Mouse (Mus musculus): ENCODE results near the gene Pgm5.
"Not testable (repeated sequence)": the region's sequence is repeated elsewhere in the genome, so short reads cannot be mapped to it uniquely, and the experiment has no call there.

Gene Pgm5

DNA sequence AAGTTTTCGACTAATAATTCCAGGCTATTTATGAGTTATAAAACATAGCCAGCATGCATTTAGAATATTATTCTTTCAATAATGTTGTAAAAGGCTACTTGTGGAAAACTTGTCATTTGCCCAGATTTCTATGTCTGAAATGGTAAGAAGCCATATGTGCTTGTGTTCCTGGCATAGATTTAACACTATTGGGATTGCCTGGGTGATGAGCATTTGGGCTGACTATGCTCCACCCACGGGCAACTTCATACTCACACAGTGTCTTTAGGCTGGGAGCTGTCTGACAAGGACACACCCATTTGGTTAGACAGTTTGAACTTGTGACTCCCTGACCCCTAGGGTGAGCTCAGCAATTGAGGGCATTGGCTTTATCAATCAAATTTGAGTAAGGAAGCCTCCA lies 157.3 kb downstream of the Pgm5 start:
- DNase-seq (ENCODE audit: low spot score) = no peak

DNA sequence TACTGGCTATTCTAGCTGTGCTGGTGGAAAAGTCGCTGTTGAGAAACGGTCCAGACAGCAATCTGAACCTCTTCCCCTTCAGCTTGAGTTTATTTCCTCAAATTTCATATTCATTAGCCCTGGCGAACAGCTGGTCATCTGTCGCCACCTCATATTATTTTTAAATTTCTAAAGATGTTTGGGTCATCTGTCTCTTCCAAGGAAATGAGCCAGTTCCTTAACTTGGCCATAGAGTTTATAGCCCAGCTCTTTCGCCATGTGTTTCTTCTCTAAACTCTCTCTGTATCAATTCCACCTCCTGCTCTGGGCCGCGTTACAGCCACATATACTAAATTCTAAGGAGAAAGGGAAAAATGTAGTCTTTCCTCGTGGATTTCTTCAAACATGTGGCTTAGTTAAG lies 158.0 kb downstream of the Pgm5 start:
- DNase-seq (ENCODE audit: low spot score) = no peak

DNA sequence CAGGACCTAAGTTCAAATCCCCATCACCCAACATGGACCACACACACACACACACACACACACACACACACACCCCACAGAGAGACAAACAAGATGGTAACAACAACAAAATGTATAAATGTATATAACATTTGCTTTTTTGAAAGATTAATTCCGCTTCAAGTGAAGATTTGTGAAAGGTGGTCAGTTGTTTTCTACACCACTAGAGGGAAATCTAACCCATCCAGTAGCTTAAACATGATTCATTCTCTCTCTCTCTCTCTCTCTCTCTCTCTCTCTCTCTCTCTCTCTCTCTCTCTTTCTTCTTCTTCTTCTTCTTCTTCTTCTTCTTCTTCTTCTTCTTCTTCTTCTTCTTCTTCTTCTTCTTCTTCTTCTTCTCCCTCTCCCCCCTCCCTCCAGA lies 158.5 kb downstream of the Pgm5 start:
- DNase-seq (ENCODE audit: low spot score) = not testable (repeated sequence)

DNA sequence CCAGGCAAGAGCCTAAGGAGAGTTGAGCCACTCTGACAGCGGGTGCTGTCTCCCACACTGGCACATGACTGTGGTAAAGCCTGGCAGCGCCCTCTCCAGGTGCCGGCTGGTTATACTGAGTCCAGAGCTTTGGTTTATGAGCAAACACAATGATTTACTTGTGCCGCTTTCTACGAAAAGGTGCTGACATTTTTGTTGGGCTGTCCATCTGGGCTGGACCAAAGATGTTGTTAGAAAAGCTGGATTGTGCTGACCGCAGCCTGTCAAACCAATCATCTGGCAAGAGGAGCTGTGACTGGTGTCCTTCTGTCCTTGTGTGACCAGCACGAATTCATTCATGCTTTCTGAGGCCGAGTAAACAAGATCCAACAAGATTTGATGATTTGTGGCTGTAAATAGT lies 159.9 kb downstream of the Pgm5 start:
- no peak for DNase-seq (ENCODE audit: low spot score)

DNA sequence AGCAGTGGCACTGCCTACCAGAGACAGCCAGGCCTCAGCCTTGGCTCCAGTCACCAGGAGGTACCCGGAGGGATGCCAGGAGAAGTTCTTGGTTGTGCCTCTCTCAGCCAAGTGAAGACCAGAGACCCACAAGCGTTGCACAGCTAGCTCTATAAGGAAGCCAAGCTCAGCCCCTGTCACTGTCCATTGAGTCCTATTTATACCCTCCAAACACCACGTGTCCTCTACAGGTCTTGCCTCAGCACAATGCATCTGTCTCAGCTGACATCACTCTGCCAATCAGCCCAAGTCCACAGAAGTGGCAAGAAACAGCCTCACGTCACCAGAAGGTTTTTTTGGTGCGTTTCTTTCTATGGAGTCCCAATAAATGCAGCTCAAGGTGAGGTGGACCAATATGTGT lies 161.0 kb downstream of the Pgm5 start:
- DNase-seq (ENCODE audit: low spot score) = no peak

DNA sequence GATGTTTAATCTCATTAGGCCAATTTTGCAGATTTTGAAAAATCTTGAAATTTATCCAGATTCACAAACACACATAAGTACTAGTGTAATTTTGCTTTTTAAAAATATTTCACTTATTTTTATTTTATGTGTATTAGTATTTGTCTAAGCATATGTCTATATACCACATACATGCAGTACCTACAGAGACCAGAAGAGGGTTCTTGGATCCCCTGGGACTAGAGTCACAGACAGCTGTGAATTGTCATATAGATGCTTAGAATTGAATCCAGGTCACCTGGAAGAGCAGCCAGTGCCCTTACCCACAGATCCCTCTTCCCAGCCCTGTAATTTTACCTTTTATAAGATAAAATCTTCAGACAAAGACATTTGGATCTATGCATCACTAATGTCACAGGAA lies 161.7 kb downstream of the Pgm5 start:
- no peak for DNase-seq (ENCODE audit: low spot score)

DNA sequence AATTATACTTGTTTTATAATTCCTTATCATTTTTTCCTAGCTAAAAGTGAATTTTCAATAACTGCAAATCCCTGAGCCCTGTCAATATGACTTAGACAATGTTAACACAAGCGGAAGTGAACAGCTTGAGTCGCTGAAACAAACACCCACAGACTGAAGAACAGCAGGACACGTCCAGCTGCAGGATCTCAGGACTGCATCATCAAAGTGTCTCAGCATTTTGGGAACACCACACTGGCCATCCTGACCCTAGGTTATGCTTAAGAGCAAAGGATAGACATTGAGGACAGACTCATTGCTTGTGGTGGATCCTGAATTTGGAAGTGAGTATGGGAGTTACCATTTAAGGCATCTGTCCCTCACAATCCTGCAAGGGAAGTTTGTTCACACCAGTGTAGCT lies 162.5 kb downstream of the Pgm5 start:
- DNase-seq (ENCODE audit: low spot score) = no peak

DNA sequence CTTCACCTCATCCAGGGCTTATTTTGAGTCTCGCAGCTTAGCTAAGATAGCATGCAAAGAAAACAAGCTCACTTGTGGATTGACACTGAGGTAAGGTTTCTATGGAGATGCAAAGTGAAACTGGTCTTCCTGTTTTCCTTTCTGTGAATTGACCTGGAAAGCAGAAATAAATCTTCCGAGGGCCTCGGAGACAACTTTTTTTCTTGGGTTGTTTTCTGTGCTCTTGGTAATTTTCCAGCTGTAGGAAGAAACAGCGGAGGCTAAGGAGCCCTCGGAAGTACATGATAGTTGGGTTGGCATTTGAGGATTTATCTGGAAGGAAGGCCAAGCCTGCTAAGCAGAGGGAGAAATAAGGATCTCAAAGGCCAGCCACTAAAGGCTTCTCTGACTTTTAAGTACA lies 163.0 kb downstream of the Pgm5 start:
- no peak for DNase-seq (ENCODE audit: low spot score)

DNA sequence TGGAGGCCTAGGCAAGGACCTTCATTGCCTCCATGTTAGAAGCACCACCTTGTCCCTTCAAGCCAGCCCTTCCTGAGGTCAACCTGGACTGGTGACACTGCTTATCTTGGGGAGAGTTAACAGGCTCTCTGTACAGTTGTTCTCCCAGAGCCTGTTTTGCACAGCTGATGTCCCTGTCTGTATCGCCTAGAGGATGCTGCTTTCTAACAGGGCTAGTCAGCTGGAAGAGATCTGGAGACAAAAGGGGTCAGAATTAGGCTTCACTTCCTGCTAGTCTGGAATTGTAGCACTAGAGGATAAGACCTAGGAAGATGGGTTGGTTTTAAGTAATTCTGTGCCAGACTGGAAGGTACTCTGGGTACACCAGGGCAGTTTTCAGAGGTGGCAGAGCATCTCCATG lies 163.7 kb downstream of the Pgm5 start:
- DNase-seq (ENCODE audit: low spot score) = no peak

DNA sequence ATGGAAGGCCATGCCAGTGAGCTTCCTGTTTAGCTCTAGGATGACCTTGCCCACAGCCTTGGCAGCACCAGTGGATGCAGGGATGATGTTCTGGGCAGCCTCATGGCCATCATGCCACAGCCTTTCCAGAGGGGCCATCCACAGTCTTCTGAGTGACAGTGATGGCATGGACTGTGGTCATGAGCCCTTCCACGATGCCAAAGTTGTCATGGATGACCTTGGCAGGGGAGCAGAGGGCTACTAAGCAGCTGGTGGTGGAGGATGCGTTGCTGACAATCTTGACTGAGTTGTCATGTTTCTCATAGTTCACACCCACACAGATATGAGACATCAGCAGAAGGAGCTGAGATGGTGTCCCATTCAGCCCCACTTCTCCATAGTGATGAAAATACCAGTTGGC lies 169.0 kb downstream of the Pgm5 start:
- no peak for DNase-seq (ENCODE audit: low spot score)

DNA sequence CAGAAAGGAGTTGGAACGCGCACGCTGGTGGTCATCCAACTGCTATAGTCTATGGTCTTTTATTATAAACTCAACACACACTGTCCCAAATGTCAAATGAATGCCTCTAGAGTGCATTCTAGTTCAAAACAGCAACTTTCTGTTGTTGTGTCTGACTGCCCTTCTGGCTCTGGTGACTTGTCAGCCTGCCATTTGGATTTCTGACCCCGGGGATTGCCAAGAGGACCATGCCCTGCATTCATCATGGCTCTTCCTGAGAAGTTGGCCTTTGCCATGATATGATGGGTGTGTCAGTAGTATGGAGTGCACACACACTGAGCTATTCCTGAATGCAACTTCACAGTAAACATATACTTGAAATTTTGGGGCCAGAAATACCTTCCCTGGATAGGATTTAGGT lies 172.1 kb downstream of the Pgm5 start:
- DNase-seq (ENCODE audit: low spot score) = no peak

DNA sequence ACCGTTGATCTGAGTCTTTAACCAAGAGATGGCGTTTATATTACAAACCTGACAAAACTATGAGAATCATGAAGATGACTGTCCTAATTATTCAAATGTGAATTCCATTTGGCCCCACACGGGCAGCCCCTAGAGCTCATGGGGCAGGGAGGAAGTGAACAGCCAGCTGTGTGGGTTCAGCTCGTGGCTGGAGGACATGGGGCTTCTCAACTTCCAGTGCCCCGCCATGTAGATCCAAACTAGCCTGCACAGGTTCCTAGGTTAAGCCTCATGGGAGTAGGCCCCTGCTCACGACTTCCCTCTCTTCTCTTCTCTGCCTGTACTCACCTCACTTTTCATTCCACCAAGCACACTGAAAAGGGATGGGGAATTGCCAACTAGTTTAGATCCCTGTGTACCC lies 173.3 kb downstream of the Pgm5 start:
- no peak for DNase-seq (ENCODE audit: low spot score)

DNA sequence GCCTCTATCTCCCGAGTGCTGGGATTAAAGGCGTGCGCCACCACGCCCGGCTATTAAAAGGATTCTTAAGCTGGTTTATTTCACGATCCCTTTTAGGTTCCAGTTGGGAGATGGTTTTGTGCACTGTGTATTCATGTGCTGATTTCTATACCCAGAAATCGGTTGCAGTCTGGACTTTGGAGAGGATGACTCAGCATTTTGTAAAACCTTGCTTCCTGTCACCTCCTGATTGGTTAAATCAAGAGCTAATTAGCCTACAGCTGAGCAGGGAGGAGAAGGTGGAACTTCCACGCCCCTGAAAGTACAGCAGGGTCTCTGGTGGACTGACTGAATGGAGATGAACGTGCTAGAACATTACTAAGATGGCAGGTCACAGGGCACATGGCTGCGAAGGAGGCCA lies 175.2 kb downstream of the Pgm5 start:
- DNase-seq (ENCODE audit: low spot score) = no peak

DNA sequence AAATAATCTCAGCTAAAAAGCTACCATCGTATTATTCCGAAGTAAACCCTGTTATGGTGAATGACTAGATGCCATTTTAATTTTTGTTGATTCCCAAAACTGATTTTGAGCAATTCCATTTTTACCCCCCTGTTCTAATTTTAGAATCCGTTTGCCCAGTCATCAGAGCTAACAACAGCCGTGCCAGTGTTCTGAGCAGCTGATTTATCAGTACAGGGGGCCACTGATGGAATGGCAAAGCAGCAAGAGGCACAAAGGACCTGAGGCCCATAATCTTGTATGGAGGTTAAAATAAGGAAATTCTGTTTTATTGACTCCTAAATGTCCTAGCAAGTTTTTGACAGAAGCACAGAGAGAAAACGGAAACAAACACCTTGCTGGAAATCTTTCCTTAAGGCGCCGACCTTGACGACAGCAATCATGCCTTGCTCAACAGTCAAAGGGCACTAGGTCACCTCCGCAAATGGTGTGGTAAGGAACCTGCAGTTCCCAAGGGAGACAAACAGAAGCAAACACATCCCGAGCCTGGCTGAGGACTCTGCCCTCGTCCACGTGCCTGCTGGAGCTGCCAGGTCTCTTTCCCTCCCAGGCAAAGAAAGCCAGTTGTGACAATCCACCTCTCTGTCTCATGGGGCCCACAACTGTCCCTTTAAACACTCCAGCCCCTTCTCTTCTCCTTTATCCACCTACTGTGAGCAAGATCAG lies 178.5 kb downstream of the Pgm5 start:
- DNase-seq (ENCODE audit: low spot score) = no peak

DNA sequence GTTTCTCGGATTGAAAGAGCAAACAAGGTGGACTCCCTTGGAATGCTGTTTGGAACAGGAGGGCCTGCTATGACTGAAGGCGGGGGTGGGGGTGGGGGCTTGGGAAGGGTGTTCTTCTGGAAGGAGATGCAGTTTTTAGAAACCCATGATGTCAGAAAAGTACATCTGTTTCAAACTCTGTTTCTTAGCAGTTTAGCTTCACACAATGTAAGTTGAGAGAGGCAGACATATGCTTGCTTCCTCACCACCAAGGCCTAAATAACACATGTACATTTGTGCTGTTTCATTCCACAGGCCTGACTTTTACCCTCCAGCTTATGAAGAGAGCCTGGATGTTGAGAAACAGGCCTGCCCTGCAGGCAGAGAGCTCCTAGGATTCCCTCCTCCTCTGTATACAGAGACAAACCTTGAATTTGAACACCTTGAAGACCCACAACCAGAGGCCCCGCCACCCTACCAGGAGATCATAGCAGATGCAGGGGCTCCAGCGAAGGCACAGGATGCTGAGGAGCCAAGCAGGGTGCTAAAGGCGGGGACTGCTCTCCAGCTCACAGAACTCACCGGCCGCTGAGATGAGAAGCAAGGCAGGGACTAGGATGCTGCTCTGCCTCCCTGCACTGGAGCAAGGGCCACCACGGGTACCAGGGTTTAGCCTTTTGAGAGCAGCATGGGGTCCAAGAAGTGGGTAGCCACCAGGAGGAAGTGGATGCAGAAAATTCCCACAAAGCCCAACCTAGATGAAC lies 184.2 kb downstream of the Pgm5 start:
- DNase-seq (ENCODE audit: low spot score) = no peak

DNA sequence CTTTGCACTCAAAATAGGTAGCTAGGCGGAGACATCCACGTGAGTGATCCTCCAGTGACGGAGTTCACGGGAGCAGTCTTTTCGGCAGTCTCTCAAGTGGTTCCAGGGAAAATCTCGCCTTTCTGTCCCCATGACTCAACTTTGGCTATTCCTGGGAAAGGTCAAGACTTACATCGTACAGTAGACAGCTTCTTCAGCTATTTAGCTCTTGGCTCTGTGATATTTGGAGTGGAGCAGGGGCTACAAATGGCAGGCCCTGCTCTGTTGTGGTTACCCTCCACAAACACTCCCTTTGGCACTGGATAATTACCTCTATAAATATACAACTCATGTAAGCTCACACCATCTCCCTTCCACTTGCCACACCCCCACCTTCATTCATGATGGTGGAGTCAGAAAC lies 185.2 kb downstream of the Pgm5 start:
- DNase-seq (ENCODE audit: low spot score) = no peak

DNA sequence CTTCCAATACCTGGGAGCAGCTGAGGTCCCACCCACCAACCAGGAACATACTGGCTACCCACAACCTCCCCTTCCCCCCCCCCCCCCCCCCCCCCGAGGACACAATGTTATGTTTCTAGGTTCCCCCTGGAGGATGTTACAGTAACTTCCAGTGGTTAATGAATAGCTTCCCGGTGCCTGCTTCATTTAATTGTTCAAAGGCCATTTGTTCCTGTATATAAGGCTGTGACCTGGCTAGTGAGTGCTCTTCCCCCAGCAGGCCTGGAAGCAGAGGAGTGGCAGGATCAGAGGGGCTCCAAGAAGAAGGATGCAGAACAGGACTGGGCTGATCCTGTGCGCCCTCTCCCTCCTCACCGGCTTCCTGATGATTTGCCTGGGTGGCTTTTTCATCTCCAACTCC lies 187.9 kb downstream of the Pgm5 start, which contains the start of gene Tmem252:
TSS of gene Tmem252 (plus strand) at position 247 of the 400 bp plus-strand sequence.
- DNase-seq (ENCODE audit: low spot score) = no peak

DNA sequence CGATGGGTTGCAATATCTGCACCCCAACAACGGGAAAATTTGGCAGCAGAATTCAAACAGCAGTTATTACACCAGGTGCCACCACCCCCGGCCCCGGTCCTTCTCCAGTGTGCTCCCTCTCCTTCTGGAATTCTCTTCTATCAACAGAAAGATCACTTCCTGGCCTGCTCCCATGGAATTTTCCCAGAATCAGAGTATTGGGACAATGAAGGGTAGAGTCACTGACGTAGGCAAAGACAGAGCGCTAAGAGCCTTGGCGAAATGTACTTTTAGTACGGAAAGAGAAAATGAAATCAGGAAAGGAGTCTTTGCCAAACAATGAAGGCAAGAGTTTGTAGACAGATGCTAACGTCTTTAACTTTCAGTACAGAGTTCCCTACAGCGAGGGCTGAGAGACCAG lies 188.3 kb downstream of the Pgm5 start:
- no peak for DNase-seq (ENCODE audit: low spot score)

DNA sequence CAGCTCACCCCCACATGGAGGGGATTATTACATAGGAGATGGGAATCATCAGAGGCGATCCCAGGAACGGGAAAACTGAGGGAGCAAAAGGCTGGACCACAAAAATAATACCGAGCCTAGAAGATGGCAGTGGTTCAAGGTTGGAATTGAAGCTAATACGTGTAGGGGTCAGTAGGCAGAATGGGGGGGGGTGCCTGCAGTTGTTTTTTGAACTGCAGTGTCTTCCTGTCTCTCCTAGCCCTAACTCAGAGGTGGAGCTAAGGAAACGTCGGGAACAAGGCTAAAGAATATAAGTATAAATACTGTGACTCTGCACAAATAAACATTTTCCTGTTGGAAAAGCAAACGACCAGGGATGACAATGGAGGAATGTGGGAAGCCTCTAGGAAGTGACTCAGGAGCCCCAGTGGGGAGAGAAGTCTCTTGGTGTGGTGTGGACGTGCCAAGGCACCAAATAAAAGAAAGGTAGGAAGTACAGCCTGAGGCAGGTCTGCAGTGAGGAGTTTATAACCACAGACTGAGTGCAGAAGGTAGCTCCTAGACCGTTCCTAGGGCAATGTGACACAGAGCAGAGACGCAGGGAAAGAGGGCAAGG lies 189.2 kb downstream of the Pgm5 start:
- DNase-seq (ENCODE audit: low spot score) = no peak

DNA sequence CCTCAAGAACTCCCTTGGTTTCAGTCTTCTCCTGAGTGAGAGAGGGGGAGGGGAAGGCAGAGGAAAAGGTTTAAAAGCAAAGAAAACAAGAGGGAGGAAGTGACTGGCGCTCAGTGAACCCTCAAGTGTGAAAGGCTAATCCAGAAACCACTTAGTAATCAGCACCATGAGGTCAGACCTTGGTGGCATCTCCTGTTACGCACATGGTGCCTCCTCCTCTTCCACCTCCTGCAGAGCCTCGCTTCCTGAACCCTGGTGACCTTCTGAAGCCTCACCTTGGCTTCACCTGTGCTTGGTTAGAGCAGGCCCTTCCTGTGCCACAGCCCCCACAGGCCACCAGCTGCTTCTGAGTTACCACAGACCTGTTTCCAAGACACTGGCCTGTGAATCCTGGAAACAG lies 190.1 kb downstream of the Pgm5 start:
- DNase-seq (ENCODE audit: low spot score) = no peak

DNA sequence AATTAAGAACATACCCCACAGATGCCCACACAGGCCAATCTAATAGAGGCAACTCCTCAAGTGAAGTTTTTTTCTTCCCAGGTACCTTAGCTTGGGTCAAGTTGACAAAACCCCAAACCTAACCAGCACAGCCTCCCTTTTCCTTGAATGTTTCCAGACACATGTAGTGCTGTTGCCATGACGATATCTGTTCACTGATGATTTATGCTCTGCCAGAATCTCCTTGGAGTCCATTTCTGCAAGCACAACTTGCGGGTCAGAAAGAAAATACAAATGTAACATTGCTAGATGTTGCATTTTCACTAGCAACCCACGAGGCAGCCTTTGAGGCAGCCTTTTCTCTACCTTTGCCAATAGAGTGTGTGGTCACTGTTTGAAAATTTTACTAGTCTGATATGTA lies 194.1 kb downstream of the Pgm5 start:
- DNase-seq (ENCODE audit: low spot score) = no peak

DNA sequence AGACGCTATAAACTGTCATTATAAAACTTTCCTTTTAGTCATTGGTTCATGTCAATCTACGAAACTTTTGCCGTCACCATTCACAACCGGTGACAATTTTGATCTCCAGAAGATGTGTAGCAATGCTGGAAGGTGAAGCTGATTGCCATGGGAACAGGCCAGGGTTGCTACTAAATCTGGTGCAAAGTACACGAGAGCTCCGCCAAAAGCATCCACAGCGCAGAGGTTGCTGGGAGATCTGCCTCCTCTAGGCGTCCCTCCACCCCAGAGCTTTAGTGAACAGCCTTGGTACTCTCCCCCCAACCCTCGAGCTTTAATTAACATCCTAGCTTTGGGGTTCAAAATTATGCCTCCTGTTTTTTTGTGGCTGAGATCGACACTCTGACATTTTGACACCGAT lies 195.9 kb downstream of the Pgm5 start:
- no peak for DNase-seq (ENCODE audit: low spot score)

DNA sequence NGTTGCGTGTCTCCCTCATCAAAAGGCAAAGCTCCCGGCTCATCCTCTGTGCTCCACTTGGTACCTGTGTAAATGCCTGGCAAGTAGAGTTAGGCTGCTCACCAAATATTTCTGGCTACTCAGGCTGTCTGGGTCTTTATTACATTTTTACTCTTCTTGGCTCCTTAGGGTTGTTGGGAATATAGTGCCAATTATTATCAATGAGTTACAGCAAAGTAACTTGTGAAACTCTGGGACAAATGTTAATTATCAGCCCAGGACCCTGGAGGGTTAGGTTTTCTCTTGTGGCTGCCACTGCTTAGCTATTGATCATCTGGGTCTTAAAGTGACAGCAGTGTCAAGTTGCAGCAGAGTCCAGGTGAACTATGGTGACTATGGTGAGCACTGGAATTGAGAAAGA lies 199.3 kb downstream of the Pgm5 start:
- DNase-seq (ENCODE audit: low spot score) = no peak

DNA sequence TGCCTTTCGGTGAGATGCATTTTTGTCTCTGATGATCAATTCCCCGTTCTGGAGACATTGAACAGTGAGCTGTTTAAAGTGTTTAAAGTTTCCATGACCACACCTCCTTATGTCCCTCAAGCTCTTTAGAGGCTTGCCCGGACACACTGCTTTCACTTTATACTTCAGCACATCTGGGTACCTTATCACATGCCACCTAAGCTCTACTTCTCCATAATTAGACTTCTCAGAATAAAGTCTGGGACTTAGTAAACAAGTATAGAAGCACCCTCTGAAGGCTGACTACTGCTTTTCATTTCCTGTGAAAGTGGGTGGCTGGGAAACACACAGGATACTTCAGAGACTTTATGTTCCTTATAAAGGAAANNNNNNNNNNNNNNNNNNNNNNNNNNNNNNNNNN lies 204.7 kb downstream of the Pgm5 start:
- DNase-seq (ENCODE audit: low spot score) = no peak

Measured in urinary bladder, postnatal 25 days (tissue).